Mouse (Mus musculus) midbrain, postnatal 0 days (tissue): Measurements from ENCODE around the gene Otulin. TPM values are rescaled to one million over a fixed set of nuclear protein-coding genes. Genes with fewer than 3 reads are reported as not detected.

ENCODE experiments used
- ATAC-seq: fragments of 200-750 bp; cut with Nextera tagmentation; 2 replicates; pipeline ENCODE4 v1.8.0; 2017; ENCODE audit warnings: moderate number of reproducible peaks, mild to moderate bottlenecking, moderate TSS enrichment, moderate library complexity; ENCODE audit not compliant: low FRiP score
- DNase-seq: peaks from one replicate; pipeline ENCODE4 v3.0.0-alpha.2; 2015; ENCODE audit warnings: low spot score
- H3K27ac ChIP-seq: fragments of 300-500 bp; sonication (generic); 2 replicates; pipeline ENCODE4 v1.5.1; 2014; ENCODE audit warnings: low read depth, mild to moderate bottlenecking, low read length, mixed read lengths
- H3K27me3 ChIP-seq: fragments of 300-500 bp; sonication (generic); 2 replicates; pipeline ENCODE4 v1.6.1; 2014; ENCODE audit warnings: low read length, control low read depth, mixed read lengths; ENCODE audit not compliant: insufficient read depth
- H3K36me3 ChIP-seq: fragments of 300-500 bp; sonication (generic); 2 replicates; pipeline ENCODE4 v1.6.1; 2014; ENCODE audit warnings: low read length, control low read depth, mixed read lengths; ENCODE audit not compliant: insufficient read depth
- H3K4me1 ChIP-seq: fragments of 300-500 bp; sonication (generic); 2 replicates; pipeline ENCODE4 v1.6.1; 2014; ENCODE audit warnings: mild to moderate bottlenecking, control low read depth, antibody characterized with exemption, low read length, mixed read lengths; ENCODE audit not compliant: insufficient read depth
- H3K4me2 ChIP-seq: fragments of 300-500 bp; sonication (generic); 2 replicates; pipeline ENCODE4 v1.6.1; 2014; ENCODE audit warnings: low read depth, mild to moderate bottlenecking, low read length, mixed read lengths; ENCODE audit not compliant: poor library complexity, severe bottlenecking
- H3K4me3 ChIP-seq: fragments of 300-500 bp; sonication (generic); 2 replicates; pipeline ENCODE4 v1.5.1; 2014; ENCODE audit warnings: low read depth, mild to moderate bottlenecking, low read length, moderate library complexity
- H3K9ac ChIP-seq: fragments of 300-500 bp; sonication (generic); replicated peaks from 2 replicates; pipeline ENCODE4 v1.6.1; 2014; ENCODE audit warnings: mild to moderate bottlenecking, low read length, moderate library complexity, mixed read lengths; ENCODE audit not compliant: poor library complexity, severe bottlenecking
- H3K9me3 ChIP-seq: fragments of 300-500 bp; sonication (generic); 2 replicates; pipeline ENCODE4 v1.6.1; 2016; ENCODE audit warnings: low read length, control low read depth
- CTCF ChIP-seq: IDR thresholded peaks from 2 replicates; pipeline ENCODE4 v1.5.1; 2016; ENCODE audit warnings: antibody characterized with exemption, mild to moderate bottlenecking
- WGBS: fragments of 180-500 bp; shearing (Covaris S2); extraction: QIAGEN DNeasy Blood & Tissue Kit; methylation state at CpG from one replicate; pipeline ENCODE4 v1.1.7; 2014; 5-methylcytosine and 5-hydroxymethylcytosine counted together
- polyA plus RNA-seq: library from polyadenylated mRNA; unstranded; fragments of >200 nt; fragmentation: Nextera tagmentation; extraction: Ambion mirVana; gene quantifications from 2 replicates; pipeline ENCODE4 v1.2.1, GENCODE M21; 2015
- total RNA-seq: library from RNA; depleted of rRNA; stranded (reverse); fragments of >200 nt; gene quantifications from 2 replicates; pipeline ENCODE4 v1.2.3, GENCODE M21; 2014

Otulin gene
- total and polyA plus RNA-seq, 2 experiments from 2014 or later: 17.8 to 23.9 TPM

DNA sequence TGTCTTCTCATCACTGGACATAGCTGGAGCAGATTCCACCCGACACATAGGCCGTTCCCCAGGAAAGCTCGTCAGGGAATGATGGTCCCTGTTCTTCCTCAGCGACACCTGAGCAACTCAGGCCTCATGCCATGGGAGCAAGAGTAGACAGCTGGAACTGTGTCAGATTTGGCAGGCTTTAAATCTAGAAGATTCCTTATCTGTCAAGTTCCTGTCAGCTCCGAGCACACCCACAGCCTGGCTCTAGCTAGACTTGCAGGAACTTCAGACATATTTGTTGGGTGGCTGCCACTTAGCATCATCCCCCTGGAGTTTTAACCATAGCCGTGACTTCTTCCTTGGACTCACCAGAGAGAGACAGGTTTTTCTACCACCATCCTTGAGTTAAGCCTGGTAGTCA is 82.4 kb downstream of the Otulin start:
- H3K4me1 ChIP-seq: no peaks in the 10 kb centered on the region
- no peak overlapping the region for H3K4me3 ChIP-seq
- no peaks in the 10 kb centered on the region for H3K9me3 ChIP-seq
- H3K4me2 ChIP-seq: no peak overlapping the region
- no peak for DNase-seq
- H3K9ac ChIP-seq: no peak overlapping the region
- WGBS: 94% methylated on average over 6 of the region's 6 CpGs
- no peaks in the 10 kb centered on the region for H3K36me3 ChIP-seq
- TF ChIP-seq CTCF: no peak
- no peak for ATAC-seq
- no peaks in the 10 kb centered on the region for H3K27me3 ChIP-seq
- no peak overlapping the region for H3K27ac ChIP-seq

DNA sequence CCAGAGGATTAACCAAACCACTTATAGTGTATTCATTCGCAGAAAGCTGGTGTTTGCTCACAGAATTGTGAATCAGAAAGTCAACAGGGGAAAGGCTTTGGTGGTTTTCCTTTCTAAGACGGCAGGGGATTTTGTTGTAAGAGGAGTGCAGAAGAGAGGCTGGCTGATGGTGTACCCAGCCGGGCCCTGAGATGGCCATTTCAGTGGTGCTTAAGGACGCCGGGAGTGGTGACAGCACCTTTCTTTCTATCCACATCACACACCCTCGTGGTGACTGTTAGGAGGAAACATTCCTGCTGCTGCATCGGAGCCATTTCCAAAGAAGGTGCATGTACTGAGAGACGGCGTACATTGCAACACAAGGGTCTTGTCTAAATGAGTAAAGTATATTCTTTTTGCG is 85.3 kb downstream of the Otulin start:
- no peak for DNase-seq
- no peak for TF ChIP-seq CTCF
- Histone ChIP-seq H3K4me1 (no peaks in the 10 kb centered on the region), H3K4me2 (no peak overlapping the region), H3K9me3 (no peaks in the 10 kb centered on the region), H3K4me3 (no peak overlapping the region), H3K27me3 (no peaks in the 10 kb centered on the region), H3K27ac (no peak overlapping the region), H3K36me3 (no peaks in the 10 kb centered on the region), H3K9ac (no peak overlapping the region)
- 86% methylated on average over 10 of the region's 10 CpGs for WGBS
- no peak for ATAC-seq

DNA sequence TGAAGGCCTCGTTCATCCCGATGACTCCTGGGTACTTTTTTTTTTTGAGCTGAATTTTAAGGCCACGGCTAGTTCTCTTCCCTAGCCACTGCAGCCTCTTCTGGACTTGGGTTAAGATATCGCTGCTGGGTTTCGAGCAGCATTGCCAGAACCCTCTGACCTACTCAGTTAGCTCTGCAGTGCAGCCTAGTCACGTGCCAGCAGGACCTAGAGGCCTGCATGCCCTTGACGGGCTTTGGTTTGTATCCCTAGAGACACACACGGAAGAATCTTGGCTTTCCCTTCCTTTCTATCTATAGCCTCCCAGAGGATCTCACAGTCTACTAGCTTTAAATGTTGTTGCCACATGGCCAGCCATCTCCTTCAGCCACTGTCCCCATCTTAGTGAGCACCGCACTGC is 90.7 kb downstream of the Otulin start:
- no peaks in the 10 kb centered on the region for H3K9me3 ChIP-seq
- DNase-seq: no peak
- 89% methylated on average over 9 of the region's 9 CpGs for WGBS

DNA sequence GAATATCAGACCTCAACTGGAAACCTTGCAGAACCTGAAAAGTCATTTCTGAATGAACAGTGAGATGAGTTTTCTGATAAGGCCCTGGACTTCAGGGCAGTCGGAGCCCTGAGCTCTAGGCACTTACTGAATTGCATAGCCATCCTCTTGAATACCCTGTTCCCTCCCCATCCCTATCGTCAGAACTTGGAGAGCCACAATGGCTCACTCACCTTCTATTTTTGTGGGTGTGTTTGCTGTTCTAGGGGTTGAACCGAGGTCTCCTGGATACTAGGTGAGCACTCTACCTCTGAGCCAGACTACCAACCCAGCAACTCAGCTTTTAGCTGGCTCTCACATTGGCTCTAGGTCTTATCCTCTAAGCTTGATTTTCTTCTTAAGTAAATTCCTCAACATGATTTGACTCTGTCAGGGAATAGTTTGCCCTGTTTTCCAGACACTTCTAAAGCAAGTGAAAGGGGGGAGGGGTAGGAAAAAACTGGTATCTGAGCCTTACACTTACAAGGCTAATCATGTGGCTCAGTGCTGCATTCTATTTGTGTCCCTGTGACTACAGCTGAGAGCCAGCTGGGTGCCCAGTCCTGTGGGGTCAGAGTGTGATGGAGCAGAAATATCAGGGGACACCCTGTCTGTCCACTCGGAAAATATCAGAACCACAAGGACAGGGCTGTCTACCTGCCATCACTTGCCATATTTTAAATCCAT is 92.8 kb downstream of the Otulin start:
- H3K4me2 ChIP-seq: no peak overlapping the region
- no peaks in the 10 kb centered on the region for H3K27me3 ChIP-seq
- no peak for ATAC-seq
- H3K36me3 ChIP-seq: no peaks in the 10 kb centered on the region
- TF ChIP-seq CTCF: no peak
- no peak overlapping the region for H3K27ac ChIP-seq
- WGBS: 74% methylated on average over 4 of the region's 4 CpGs
- no peak for DNase-seq
- H3K4me3 ChIP-seq: no peak overlapping the region
- no peaks in the 10 kb centered on the region for H3K9me3 ChIP-seq
- H3K4me1 ChIP-seq: no peaks in the 10 kb centered on the region
- no peak overlapping the region for H3K9ac ChIP-seq

More for the DNA sequence above, 90.7 kb downstream of the Otulin start:
- Histone ChIP-seq H3K4me3 (no peak overlapping the region), H3K27ac (no peak overlapping the region), H3K9ac (no peak overlapping the region), H3K36me3 (no peaks in the 10 kb centered on the region), H3K4me1 (no peaks in the 10 kb centered on the region), H3K27me3 (no peaks in the 10 kb centered on the region), H3K4me2 (no peak overlapping the region)
- no peak for TF ChIP-seq CTCF
- ATAC-seq: no peak

DNA sequence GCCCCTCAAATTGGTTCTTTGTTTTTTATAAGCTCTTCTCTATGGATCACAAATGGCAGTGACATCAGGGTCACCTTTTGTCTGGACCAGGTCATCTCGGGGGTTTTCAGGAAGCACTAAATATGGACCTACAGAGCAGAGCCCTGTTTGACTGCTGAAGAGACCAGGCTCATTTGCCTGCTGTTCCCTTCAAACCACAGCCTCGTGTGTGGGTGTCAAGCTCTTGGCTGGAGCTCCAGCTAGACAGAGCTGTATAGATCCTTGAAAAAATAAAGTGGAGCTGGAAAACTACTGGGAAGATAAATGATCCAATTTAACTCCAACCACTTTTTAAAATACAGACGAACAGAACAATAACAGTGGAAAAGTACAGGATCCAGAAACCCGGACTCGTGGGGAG is 93.7 kb downstream of the Otulin start:
- no peak for ATAC-seq
- Histone ChIP-seq H3K27me3 (no peaks in the 10 kb centered on the region), H3K4me2 (no peak overlapping the region), H3K9me3 (no peaks in the 10 kb centered on the region), H3K4me1 (no peaks in the 10 kb centered on the region), H3K36me3 (no peaks in the 10 kb centered on the region), H3K4me3 (no peak overlapping the region), H3K9ac (no peak overlapping the region), H3K27ac (0 out of 2 replicates have a peak overlapping the region, but pooled peaks have one; percentile 6)
- no peak for DNase-seq
- no peak for TF ChIP-seq CTCF
- WGBS: 56% methylated on average over 5 of the region's 5 CpGs

DNA sequence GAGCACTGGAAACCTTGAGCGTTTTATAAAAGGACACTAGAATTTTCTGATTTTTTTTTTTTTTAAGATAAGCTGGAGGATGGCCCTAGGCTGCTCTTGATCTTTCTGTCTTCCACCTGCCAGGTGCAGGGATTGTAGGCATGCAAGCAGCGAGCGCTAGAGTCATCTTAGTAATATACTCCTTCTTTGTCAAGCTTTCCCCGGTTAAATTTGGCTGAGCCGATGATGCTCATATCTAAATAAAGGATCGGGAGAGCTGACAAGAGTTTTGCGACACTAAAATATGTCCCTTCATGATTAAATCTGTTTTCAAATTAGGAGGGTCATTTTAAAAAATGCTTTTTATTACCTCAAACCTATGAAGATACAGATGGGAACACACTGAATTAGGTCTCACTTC is 94.3 kb downstream of the Otulin start:
- H3K4me3 ChIP-seq: no peak overlapping the region
- no peak for DNase-seq
- H3K36me3 ChIP-seq: no peaks in the 10 kb centered on the region
- no peak overlapping the region for H3K27ac ChIP-seq
- no peaks in the 10 kb centered on the region for H3K4me1 ChIP-seq
- no peak overlapping the region for H3K4me2 ChIP-seq
- H3K27me3 ChIP-seq: no peaks in the 10 kb centered on the region
- H3K9me3 ChIP-seq: no peaks in the 10 kb centered on the region
- 76% methylated on average over 7 of the region's 7 CpGs for WGBS
- no peak for ATAC-seq
- TF ChIP-seq CTCF: no peak
- no peak overlapping the region for H3K9ac ChIP-seq
